Mouse (Mus musculus): ENCODE results near the gene Inf2.

Inf2 gene

DNA sequence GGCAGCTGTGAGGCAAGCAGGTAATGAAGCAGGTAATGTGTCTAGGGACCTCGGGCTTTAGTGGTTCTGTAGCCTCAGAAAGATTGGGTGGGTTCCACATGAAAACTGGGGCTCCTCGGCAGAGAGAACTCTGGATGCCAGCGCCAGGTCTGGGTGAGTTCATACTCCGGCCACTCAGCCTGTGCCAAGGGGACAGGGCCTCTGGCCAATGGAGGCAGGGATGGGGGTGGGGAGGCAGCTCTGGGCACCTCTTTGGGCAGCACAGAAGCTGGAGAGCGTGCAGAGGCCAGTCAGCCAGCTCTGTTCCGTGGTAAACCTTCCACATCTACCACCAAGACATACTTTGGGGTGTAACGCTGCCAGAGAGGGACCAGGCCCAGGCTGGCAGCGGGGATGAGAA is 9.0 kb downstream of the Inf2 start:
- no peak for TF ChIP-seq GATA4 (IDR thresholded peaks at IDR 0.05; ENCODE audit: insufficient replicate concordance, low read length)

DNA sequence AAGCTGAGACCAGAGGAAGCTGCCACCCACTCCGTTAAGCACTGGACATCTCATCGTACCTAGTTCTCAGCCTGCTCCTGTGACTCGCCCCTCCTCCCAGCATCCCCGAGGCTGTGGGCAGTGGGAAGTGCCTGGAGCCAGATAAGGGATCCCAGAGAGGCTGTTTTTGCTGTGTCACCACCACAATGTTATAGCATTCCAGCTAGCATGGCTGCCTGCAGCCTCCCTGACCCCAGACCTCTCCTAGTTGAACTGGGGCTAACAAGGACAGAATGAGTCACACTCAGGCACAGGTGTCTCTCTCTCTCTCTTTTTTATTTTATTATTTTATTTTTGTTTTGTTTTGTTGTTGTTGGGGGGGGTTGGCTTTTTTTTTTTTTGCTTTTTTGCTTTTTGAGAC is 10.6 kb downstream of the Inf2 start:
- no peak for TF ChIP-seq GATA4 (IDR thresholded peaks at IDR 0.05; ENCODE audit: insufficient replicate concordance, low read length)

- no peak for TF ChIP-seq GATA4 (IDR thresholded peaks at IDR 0.05; ENCODE audit: insufficient replicate concordance, low read length)
These were observed 11.5 kb downstream of the Inf2 start for GRCm38 (mm10) chr12:112599942-112600611.

DNA sequence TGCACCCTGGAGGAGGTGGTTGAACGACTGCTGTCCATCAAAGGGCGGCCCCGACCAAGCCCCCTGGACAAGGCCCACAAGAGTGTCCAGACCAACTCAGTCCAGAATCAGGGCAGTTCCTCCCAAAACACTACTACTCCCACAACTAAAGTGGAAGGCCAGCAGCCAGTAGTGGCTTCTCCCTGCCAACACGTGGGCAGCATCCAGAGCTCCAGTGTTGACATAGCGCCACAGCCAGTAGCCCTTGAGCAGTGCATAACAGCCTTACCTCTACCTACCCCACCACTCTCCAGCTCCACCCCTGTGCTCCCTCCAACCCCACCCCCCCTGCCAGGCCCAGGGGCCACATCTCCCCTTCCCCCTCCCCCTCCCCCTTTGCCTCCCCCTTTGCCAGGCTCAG is 15.4 kb downstream of the Inf2 start:
- TF ChIP-seq GATA4 (IDR thresholded peaks at IDR 0.05; ENCODE audit: insufficient replicate concordance, low read length) = no peak

DNA sequence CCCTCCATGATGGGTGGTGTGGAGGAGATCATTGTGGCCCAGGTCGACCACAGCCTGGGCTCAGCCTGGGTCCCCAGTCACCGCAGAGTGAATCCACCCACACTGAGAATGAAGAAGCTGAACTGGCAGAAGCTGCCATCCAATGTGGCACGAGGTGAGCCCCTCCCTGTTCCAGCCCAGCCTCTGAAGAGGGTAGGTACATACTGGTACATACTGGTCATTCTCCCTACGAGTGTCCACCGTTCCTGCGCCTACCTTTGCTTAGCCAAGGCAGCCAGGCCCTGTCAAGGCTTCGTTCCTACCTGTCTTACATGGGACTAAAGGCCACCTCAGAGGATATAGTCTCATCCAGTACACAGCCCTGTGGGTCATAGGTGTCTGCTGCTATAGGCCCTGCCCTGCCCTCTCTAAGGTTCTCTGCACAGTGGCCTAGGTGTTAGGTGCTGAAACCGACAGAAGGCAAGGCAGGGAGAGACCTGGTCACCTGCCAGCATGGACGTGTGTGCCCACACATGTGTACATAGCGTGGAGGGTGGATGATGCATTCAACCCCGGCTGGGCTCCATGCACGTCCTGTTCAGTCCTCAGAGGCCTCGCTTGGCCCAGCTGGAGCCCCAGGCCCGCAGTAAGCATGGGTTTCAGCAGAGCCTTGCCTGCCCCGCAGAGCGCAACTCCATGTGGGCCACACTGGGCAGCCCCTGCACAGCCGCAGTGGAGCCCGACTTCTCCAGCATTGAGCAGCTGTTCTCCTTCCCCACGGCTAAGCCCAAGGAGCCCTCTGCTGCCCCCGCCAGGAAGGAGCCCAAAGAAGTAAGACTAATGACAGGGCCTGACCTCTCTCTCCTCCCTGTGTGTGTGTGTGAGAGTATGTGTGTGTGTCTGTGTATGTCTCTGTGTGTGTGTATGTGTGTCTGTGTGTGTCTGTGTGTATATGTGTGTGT is 16.4 kb downstream of the Inf2 start:
- no peak for TF ChIP-seq GATA4 (IDR thresholded peaks at IDR 0.05; ENCODE audit: insufficient replicate concordance, low read length)

- TF ChIP-seq GATA4 (IDR thresholded peaks at IDR 0.05; ENCODE audit: insufficient replicate concordance, low read length) = no peak
These were observed 17.2 kb downstream of the Inf2 start for GRCm38 (mm10) chr12:112605766-112606165.

- TF ChIP-seq GATA4 (IDR thresholded peaks at IDR 0.05; ENCODE audit: insufficient replicate concordance, low read length) = no peak
These were observed 18.4 kb downstream of the Inf2 start for GRCm38 (mm10) chr12:112606998-112607397.

DNA sequence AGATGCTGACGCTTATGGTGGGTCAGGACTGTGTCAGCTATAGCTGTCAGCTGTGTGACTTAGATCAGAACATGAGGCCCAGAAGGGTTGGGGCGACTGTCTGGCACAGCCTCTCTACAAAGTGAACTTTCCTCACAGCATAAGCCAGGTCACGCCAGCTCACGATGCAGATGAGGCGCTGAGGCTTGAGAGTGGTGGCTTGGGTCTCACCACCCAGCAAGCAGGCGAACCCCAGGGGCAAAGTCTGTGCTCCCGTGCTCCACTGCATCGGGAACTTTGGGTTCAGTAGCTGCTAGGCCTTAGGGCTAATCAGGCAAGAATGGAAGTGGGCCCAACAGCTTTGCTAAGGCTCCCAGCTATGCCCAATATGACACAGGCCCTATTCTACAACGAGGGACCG is 20.4 kb downstream of the Inf2 start:
- no peak for TF ChIP-seq GATA4 (IDR thresholded peaks at IDR 0.05; ENCODE audit: insufficient replicate concordance, low read length)

GRCm38 (mm10) chr12:112616668-112617067 is 28.1 kb downstream of the Inf2 start:
- no peak for TF ChIP-seq GATA4 (IDR thresholded peaks at IDR 0.05; ENCODE audit: insufficient replicate concordance, low read length)

GRCm38 (mm10) chr12:112617184-112617583 is 28.6 kb downstream of the Inf2 start:
- TF ChIP-seq GATA4 (IDR thresholded peaks at IDR 0.05; ENCODE audit: insufficient replicate concordance, low read length) = no peak

DNA sequence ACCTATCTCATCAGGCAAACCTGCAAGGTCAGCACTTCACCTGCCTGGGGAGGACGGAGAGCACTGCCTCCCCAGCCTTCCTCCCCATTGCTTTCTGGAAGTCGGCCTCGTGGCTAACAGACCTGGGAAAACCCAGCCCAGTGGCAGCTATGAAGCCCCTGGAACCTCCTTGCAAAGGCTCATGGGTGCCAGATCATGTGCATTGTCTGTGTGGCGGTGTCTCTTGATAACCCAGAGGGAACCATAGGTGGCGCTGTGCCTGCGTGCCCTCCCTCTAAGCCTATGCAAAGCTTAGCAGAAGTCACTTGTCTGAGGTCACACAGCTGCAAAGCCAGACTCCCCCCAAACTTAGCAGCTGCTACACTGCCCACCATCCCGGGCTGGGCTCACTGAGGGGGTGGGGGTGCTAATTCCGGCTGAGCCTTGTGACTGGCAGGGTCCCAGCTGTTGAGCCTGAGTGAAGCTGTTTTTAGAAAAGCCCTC is 29.4 kb downstream of the Inf2 start:
- no peak for TF ChIP-seq GATA4 (IDR thresholded peaks at IDR 0.05; ENCODE audit: insufficient replicate concordance, low read length)

DNA sequence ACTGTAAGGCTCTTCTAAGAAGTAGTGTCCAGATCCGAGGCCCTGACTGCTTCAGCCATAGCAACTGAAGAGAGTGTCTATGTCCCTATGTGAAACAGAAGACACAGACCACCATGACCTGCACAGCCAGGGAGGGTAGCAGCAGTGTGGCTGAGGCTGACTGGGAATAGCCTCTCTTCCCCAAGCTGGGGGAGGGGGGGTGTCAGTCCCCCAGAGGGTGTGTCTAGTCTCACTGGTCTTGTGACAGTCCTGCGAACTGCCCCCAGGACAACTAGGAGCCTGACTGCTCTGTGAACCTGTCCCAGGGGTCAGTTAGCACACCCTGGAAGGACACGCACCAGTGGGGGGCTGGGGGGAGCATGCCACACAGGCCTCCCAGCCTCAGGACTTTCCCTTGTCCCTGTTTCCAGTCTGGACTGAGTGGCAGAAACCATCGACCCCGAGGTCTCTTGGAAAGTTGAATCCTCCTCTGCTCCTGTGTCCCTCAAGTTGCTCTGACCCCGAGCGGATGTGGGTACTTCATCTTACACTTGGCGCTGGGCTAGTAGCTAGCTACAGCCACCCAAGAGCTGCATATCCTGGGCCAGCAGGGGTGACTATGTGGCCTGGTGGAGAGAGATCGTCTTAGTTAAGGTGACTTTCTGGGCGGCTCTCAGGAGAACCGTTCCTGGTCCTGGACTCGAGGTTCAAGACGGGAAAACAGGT is 30.5 kb downstream of the Inf2 start:
- no peak for TF ChIP-seq GATA4 (IDR thresholded peaks at IDR 0.05; ENCODE audit: insufficient replicate concordance, low read length)

GRCm38 (mm10) chr12:112619686-112620353 is 31.2 kb downstream of the Inf2 start, which contains the start of gene Adssl1:
Adssl1 (plus strand) TSS chr12:112620045.
- TF ChIP-seq GATA4 (IDR thresholded peaks at IDR 0.05; ENCODE audit: insufficient replicate concordance, low read length) = no peak; the same call in 1 of the 2 replicates

GRCm38 (mm10) chr12:112620354-112621061 is 31.9 kb downstream of the Inf2 start:
- TF ChIP-seq GATA4 (IDR thresholded peaks at IDR 0.05; ENCODE audit: insufficient replicate concordance, low read length) = no peak

Measured in liver, adult (tissue).